Mouse (Mus musculus): ENCODE measurements around the gene Tuba4a.

GRCm38 (mm10) chr1:75218227-75219001 is 1.3 kb downstream of the Tuba4a start:
- TF ChIP-seq GATA1 (IDR thresholded peaks at IDR 0.05; ENCODE audit: borderline replicate concordance, low read length) (no peak), FLI1 (IDR thresholded peaks at IDR 0.05; ENCODE audit: low read length) (no peak)
